Mouse (Mus musculus) embryonic stem cell, embryonic (primary cell): ENCODE results near the gene Vmn1r49.
"Not testable (repeated sequence)": the region's sequence is repeated elsewhere in the genome, so short reads cannot be mapped to it uniquely, and the experiment has no call there.

Source experiments
- CTCF ChIA-PET, 4 experiments: fragments of 300-600 bp in 2 of 4; fragments of 350-600 bp in 2 of 4; sonication (Branson Sonifier 250); formaldehyde crosslinking; loops; one replicate each; lab custom pipeline; 2022; ENCODE audit warnings: inconsistent platforms in 2 of 4; lab: Charles Lee
- POLR2A ChIA-PET, 4 experiments: fragments of 300-600 bp in 2 of 4; fragments of 350-600 bp in 2 of 4; sonication (Branson Sonifier 250); formaldehyde crosslinking; loops; one replicate each; lab custom pipeline; 2022; ENCODE audit warnings: antibody characterized with exemption in 4 of 4, inconsistent platforms in 1 of 4; lab: Charles Lee

Vmn1r49 gene

DNA sequence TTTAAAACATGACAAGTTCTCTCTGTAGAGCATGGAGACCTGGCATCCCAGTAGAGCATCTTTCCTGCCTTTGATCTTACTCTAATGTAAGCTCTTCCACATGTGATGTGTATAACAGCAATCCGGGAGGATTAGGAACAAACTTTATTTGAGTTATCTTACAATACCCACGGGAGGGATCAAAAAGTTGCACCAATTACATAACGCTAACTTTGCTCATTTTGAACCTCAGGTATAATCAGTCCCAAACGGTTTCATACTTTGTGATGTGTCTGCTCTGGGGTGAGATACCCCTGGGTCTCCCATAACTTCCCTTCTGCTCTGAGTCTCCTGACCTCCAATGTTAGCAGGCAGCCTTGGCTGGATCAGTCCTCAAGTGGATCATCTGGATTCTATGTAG, at the start of gene Vmn1r49:
Gene Vmn1r49 (minus strand): TSS at position 101 of the 400 bp plus-strand sequence.
- ChIA-PET POLR2A (no interaction called here), CTCF (interaction anchor here in 1 of 4 experiments (0.5 kb wide), 1 partner anchor 249 kb away, joined by 3 read pairs; no protein-coding TSS in a partner anchor)

DNA sequence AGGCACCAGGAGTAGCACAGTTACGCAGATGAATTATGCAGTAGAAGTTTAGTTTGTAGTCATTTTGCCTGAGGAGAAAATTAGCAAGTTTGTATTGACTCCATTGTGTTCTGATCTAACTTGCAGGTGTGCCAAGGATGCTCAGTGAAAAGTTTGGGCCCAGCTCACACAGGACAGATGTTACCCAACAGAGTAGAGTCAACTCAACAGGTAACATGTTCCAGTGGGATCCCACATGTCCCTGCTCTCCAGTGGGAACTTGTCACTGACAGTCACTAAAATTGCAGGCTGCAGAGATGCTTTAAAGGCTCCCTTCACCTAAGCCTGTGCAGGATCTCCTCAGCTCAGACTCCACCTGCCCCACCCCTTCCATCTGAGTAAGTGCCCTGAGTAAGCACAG, 44.0 kb upstream of the Vmn1r49 start, which contains the start of gene Vmn1r51:
Gene Vmn1r51 (plus strand): TSS at position 301 of the 400 bp plus-strand sequence.
- CTCF ChIA-PET = not testable (repeated sequence)

DNA sequence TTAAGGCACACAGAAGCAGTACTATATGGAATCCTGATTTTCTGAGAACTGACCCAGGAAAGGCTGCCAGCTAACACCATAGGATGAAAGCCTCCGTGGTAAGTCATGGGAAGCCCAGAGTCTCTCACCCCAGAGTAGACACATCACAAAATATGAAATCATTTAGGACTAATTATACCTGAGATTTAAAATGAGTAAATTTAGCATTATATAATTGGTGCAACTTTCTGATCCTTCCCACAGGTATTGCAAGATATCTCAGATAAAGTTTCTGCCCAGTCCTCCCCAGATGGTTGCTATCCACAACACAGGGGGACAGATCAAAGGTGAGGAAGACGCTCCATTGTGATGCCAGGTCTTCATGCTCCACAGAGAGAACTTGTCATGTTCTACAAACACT, 22.8 kb upstream of the Vmn1r49 start, which contains the start of gene Vmn1r50:
Gene Vmn1r50 (plus strand): TSS at position 301 of the 400 bp plus-strand sequence.
- POLR2A ChIA-PET = no interaction called here

More for the DNA sequence above, 44.0 kb upstream of the Vmn1r49 start, which contains the start of gene Vmn1r51:
- POLR2A ChIA-PET = not testable (repeated sequence)

DNA sequence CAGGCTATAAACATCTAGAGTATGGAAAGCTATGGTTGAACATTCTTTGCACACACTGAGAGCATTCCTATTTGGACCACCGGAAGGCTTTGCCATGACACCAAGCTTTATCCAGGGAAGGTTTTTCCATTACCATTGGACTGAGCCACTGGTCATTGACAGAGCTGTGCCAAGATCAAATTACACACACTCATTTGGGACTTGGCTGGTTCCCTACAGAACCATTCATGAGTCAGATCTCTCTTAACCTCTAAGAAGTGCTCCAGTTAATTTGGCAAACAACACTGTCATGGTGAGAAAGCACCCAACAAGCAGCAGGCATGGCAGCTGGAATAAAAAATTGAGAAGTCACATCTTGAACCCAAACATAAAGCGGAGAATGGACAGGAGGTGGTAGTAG, 22.3 kb upstream of the Vmn1r49 start:
- CTCF ChIA-PET = interaction anchor here in 1 of 4 experiments (0.6 to 0.9 kb wide), 2 partner anchors 187 to 322 kb away, joined by 3 read pairs; no protein-coding TSS in a partner anchor
- POLR2A ChIA-PET = no interaction called here

More for the DNA sequence above, 22.8 kb upstream of the Vmn1r49 start, which contains the start of gene Vmn1r50:
- CTCF ChIA-PET = no interaction called here

DNA sequence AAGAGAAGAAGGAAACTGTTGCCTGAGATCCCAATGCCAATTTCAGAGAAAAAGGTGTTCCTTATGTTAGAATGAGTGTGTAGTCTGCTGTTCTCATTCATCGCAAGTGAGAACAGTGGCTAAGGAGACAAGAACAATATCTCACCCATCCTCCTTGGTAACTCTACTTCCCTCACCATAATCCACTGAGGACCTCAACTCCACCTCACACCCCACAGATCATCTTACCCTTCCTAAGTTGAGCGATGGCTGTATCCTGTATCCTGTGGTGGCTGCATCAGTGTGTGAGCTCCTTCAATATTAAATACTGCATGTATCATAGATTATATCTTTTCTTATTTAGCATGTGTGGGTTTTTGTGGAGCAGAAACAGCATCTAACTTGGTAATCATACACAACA, 41.6 kb downstream of the Vmn1r49 start, which contains the start of gene Vmn1r48:
Gene Vmn1r48 (minus strand): TSS at position 101 of the 400 bp plus-strand sequence.
- POLR2A ChIA-PET, CTCF ChIA-PET: not testable (repeated sequence)
